Mouse (Mus musculus) hindbrain, embryonic 10.5 days (tissue): Measurements from ENCODE around the gene Hacd2. TPM values are rescaled to one million over a fixed set of nuclear protein-coding genes. Genes with fewer than 3 reads are reported as not detected.

Experiments used
- DNase-seq: peaks from one replicate; pipeline ENCODE4 v3.0.0-alpha.2; 2017; ENCODE audit warnings: low spot score
- H3K27ac ChIP-seq: fragments of 300-500 bp; sonication (generic); 2 replicates; pipeline ENCODE4 v1.5.1; 2016; ENCODE audit warnings: mild to moderate bottlenecking, moderate library complexity
- H3K27me3 ChIP-seq: fragments of 300-500 bp; sonication (generic); 2 replicates; pipeline ENCODE4 v1.6.1; 2016; ENCODE audit warnings: mild to moderate bottlenecking; ENCODE audit not compliant: poor library complexity, insufficient read depth, severe bottlenecking
- H3K36me3 ChIP-seq: fragments of 300-500 bp; sonication (generic); 2 replicates; pipeline ENCODE4 v1.6.1; 2016; ENCODE audit warnings: mild to moderate bottlenecking, moderate library complexity
- H3K4me1 ChIP-seq: fragments of 300-500 bp; sonication (generic); replicated peaks from 2 replicates; pipeline ENCODE4 v1.6.1; 2016; ENCODE audit warnings: mild to moderate bottlenecking
- H3K4me3 ChIP-seq: fragments of 300-500 bp; sonication (generic); 2 replicates; pipeline ENCODE4 v1.5.1; 2016; ENCODE audit warnings: mild to moderate bottlenecking, moderate library complexity
- H3K9me3 ChIP-seq: fragments of 300-500 bp; sonication (generic); 2 replicates; pipeline ENCODE4 v1.6.1; 2016; ENCODE audit warnings: mild to moderate bottlenecking, moderate library complexity
- WGBS: fragments of 180-500 bp; shearing (Covaris S2); methylation state at CpG from one replicate; pipeline ENCODE4 v1.1.7; 2016; 5-methylcytosine and 5-hydroxymethylcytosine counted together
- polyA plus RNA-seq: library from polyadenylated mRNA; unstranded; fragments of >200 nt; fragmentation: Nextera tagmentation; extraction: Ambion mirVana; gene quantifications from 2 replicates; pipeline ENCODE4 v1.2.1, GENCODE M21; 2016

The Hacd2 gene
- polyA plus RNA-seq, 1 experiment from 2014 or later = 72.5 TPM

DNA sequence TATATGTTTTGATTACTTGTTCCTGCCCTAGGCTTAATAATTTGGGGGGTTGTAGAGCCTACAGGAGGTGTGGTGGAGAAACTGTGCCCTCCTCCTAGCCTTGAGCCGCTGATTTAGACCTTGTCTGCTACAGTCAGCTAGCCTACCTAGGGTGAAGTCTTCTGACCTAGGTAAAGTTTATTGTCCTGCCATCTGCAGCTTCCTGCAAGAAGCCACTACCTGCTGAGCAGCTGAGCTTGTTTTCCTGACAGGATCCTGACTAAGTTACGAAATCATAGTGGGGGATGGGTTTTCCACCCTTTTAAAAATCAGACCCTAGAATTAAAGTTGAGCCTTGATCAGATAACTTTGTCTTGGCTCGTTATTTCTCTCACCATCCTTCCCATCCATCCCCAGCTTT lies 5.7 kb upstream of the Hacd2 start:
- Histone ChIP-seq H3K4me1 (no peaks in the 10 kb centered on the region), H3K27ac (no peak overlapping the region), H3K36me3 (no peaks in the 10 kb centered on the region), H3K27me3 (peaks cover 42% of the 10 kb centered on the region), H3K9me3 (no peaks in the 10 kb centered on the region), H3K4me3 (no peak overlapping the region)
- WGBS = 64% methylated on average over 3 of the region's 3 CpGs
- no peak for DNase-seq

DNA sequence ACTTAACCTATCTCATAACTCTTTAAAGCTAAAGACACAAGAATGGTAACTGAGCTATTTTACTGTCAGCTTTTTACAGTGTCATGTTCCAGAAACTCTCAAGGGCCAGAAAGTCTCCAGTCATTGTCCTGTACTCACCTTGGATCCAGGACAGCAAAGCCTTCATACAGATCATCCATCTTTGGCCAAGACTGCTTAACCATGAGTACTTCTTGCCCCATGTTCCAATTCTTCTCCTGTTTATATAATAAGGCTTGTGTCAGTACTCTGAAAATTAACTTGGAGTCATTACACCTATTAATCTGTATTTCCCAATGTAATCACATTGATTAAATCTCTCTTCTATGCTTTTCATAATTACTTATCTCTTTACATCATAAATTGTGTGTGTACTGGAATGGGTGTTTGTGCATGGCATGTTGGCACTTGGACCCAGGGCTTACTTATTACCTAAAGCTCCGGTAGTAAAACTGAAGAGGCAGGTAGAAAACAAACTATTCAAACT lies 3.7 kb upstream of the Hacd2 start:
- no peaks in the 10 kb centered on the region; the same call in 1 of the 2 replicates for H3K4me1 ChIP-seq
- H3K4me3 ChIP-seq = no peak overlapping the region
- H3K27ac ChIP-seq = no peak overlapping the region
- no peaks in the 10 kb centered on the region for H3K36me3 ChIP-seq
- no peaks in the 10 kb centered on the region for H3K9me3 ChIP-seq
- H3K27me3 ChIP-seq = peaks cover 42% of the 10 kb centered on the region
- 85% methylated on average over 1 of the region's 1 CpGs for WGBS
- no peak for DNase-seq

- Histone ChIP-seq H3K36me3 (peaks cover 14% of the 10 kb centered on the region), H3K27me3 (peaks cover 39% of the 10 kb centered on the region), H3K4me3 (peak overlapping the region; percentile 81), H3K9me3 (no peaks in the 10 kb centered on the region), H3K4me1 (no peaks in the 10 kb centered on the region; the same call in 1 of the 2 replicates), H3K27ac (peak overlapping the region; percentile 94)
- WGBS = 54% methylated on average over 5 of the region's 5 CpGs
- no peak for DNase-seq
Measured at GRCm38 (mm10) chr16:35021903-35022241, 356 bp upstream of the Hacd2 start.

GRCm38 (mm10) chr16:35023138-35023735 lies 1.0 kb downstream of the Hacd2 start:
- Histone ChIP-seq H3K27me3 (peaks cover 28% of the 10 kb centered on the region), H3K4me3 (peak overlapping the region; percentile 81), H3K36me3 (peaks cover 22% of the 10 kb centered on the region), H3K9me3 (no peaks in the 10 kb centered on the region), H3K4me1 (no peaks in the 10 kb centered on the region; the same call in 1 of the 2 replicates), H3K27ac (peak overlapping the region; percentile 94)
- no peak for DNase-seq
- 4% methylated on average over 8 of the region's 8 CpGs for WGBS

GRCm38 (mm10) chr16:35024300-35024699 lies 2.1 kb downstream of the Hacd2 start:
- no peak overlapping the region for H3K4me3 ChIP-seq
- H3K27ac ChIP-seq = no peak overlapping the region
- DNase-seq = peak; percentile 12
- peaks cover 19% of the 10 kb centered on the region for H3K27me3 ChIP-seq
- H3K4me1 ChIP-seq = no peaks in the 10 kb centered on the region; the same call in 1 of the 2 replicates
- H3K9me3 ChIP-seq = no peaks in the 10 kb centered on the region
- 85% methylated on average over 5 of the region's 5 CpGs for WGBS
- H3K36me3 ChIP-seq = peaks cover 32% of the 10 kb centered on the region

DNA sequence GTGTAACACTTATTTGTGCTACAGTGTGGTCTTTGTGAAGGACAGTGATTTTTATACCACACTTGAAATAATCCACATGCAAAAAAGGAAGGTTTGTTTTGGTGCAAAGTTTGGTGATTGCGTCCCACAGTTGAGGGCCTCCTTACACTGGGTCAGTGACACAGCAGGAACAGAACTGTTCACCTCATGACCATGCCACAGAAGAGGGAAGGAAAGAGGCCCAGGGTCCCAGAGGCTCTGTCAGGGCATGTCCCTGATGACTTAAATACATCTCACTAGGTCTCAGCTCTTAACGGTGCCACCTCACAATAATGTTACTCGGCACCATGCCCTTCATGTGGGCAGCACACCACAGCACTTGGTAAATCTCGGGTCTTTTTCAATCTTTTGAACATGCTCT lies 3.1 kb downstream of the Hacd2 start:
- no peak overlapping the region for H3K4me3 ChIP-seq
- no peaks in the 10 kb centered on the region for H3K9me3 ChIP-seq
- 93% methylated on average over 4 of the region's 4 CpGs for WGBS
- no peak for DNase-seq
- peaks cover 40% of the 10 kb centered on the region for H3K36me3 ChIP-seq
- peaks cover 9% of the 10 kb centered on the region for H3K27me3 ChIP-seq
- no peaks in the 10 kb centered on the region; the same call in 1 of the 2 replicates for H3K4me1 ChIP-seq
- H3K27ac ChIP-seq = no peak overlapping the region

DNA sequence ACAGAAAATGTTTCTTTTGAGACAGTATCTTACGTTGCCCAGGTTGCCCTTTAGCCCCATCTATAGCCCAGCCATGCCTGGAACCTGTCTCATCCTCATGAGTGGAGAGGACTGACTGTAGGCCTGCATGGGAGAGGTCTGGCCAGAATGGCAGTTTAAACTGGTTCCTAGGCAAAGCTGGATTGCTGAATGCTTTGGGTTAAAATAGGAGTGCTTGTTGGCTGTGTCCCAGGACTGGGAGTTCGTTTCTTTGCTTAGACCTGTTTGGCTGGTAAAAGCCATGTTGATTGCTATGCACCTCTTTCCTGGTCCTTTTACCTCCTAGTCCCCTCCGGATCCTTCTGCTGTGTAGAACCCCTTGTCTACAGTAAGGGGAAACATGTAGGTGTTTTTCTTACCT lies 11.0 kb downstream of the Hacd2 start:
- H3K4me3 ChIP-seq = no peak overlapping the region
- no peak overlapping the region for H3K27ac ChIP-seq
- 87% methylated on average over 3 of the region's 3 CpGs for WGBS
- H3K4me1 ChIP-seq = peaks cover 9% of the 10 kb centered on the region
- H3K9me3 ChIP-seq = no peaks in the 10 kb centered on the region
- peaks cover 52% of the 10 kb centered on the region for H3K36me3 ChIP-seq
- no peaks in the 10 kb centered on the region for H3K27me3 ChIP-seq
- no peak for DNase-seq

DNA sequence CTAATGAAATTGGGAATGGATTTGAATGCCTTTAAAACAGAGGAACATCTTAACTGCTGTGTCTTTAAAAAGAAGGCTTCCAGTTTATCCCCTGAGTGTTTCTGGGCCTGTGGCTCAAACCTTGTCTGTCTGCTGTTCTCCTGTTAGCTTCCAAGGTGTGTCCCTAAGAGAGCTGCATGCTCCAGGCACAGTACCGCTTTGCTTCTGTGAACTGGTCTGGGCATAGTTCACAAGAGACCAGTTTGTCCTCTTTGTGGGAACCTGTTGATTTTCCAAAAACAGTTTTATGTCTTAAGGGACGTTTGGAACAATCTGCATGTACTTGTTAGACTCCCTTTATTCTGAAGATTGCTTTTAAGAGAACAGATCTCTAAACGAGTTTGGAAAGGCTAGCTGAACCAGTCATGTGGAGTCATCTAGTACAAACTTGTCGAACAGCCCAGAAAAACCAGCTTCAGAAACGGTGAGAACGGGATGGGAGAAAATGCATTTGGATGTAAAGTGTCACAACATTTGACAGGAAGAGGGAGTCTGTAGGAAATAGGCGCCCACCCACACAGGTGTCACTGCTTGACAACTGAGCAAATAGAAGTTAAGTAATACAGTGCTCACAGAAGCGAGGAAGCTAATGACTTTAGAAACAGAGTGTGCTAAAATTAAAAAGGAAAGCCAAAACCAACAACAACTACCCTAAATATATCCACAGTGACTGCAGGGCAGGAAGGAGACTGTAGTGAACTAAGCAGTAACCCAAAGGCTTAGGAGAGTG lies 11.8 kb downstream of the Hacd2 start:
- Histone ChIP-seq H3K4me3 (no peak overlapping the region), H3K27me3 (no peaks in the 10 kb centered on the region), H3K9me3 (no peaks in the 10 kb centered on the region), H3K27ac (no peak overlapping the region), H3K4me1 (peaks cover 13% of the 10 kb centered on the region), H3K36me3 (peaks cover 44% of the 10 kb centered on the region)
- no peak for DNase-seq
- 84% methylated on average over 8 of the region's 8 CpGs for WGBS

GRCm38 (mm10) chr16:35034971-35035370 lies 12.7 kb downstream of the Hacd2 start:
- peaks cover 22% of the 10 kb centered on the region for H3K4me1 ChIP-seq
- DNase-seq = no peak
- H3K36me3 ChIP-seq = peaks cover 44% of the 10 kb centered on the region
- no peak overlapping the region for H3K27ac ChIP-seq
- H3K4me3 ChIP-seq = no peak overlapping the region
- H3K9me3 ChIP-seq = no peaks in the 10 kb centered on the region
- WGBS = 91% methylated on average over 5 of the region's 5 CpGs
- no peaks in the 10 kb centered on the region for H3K27me3 ChIP-seq

- WGBS = 90% methylated on average over 5 of the region's 5 CpGs
- H3K27ac ChIP-seq = no peak overlapping the region
- DNase-seq = no peak
- H3K4me1 ChIP-seq = peaks cover 30% of the 10 kb centered on the region
- H3K9me3 ChIP-seq = no peaks in the 10 kb centered on the region
- H3K36me3 ChIP-seq = peaks cover 46% of the 10 kb centered on the region
- no peaks in the 10 kb centered on the region for H3K27me3 ChIP-seq
- H3K4me3 ChIP-seq = no peak overlapping the region
Measured at GRCm38 (mm10) chr16:35036754-35037153, 14.5 kb downstream of the Hacd2 start.

- peak overlapping the region; percentile 71 for H3K27ac ChIP-seq
- DNase-seq = peak; percentile 6
- H3K27me3 ChIP-seq = no peaks in the 10 kb centered on the region
- WGBS = 27% methylated on average over 4 of the region's 4 CpGs
- H3K9me3 ChIP-seq = no peaks in the 10 kb centered on the region
- H3K36me3 ChIP-seq = peaks cover 42% of the 10 kb centered on the region
- H3K4me3 ChIP-seq = no peak overlapping the region
- H3K4me1 ChIP-seq = peaks cover 30% of the 10 kb centered on the region
Measured at GRCm38 (mm10) chr16:35038343-35039057, 16.3 kb downstream of the Hacd2 start.

GRCm38 (mm10) chr16:35040154-35040553 lies 17.9 kb downstream of the Hacd2 start:
- peak; percentile 34 for DNase-seq
- H3K27me3 ChIP-seq = no peaks in the 10 kb centered on the region
- H3K36me3 ChIP-seq = peaks cover 46% of the 10 kb centered on the region
- H3K9me3 ChIP-seq = no peaks in the 10 kb centered on the region
- peaks cover 30% of the 10 kb centered on the region for H3K4me1 ChIP-seq
- no peak overlapping the region for H3K4me3 ChIP-seq
- peak overlapping the region; percentile 67 for H3K27ac ChIP-seq
- WGBS = 71% methylated on average over 1 of the region's 1 CpGs

DNA sequence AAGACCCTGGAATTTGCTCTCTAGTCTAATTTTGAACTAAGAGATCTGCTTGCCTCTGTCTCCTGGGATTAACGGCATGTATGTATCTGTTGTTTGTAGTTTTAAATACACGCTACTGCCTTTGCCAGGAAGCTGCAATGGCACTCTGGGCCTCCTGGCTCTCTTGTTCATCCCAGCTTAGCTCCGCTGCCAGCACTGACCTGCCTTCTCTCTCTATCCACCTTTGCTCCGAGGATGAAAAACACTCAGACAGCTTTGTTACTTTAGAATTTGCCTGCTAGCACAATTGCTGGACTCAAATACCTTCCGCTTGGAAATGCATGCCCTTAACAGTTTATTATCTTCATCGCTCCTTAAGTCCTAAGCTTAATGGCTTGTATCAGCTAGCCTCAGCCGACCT lies 18.8 kb downstream of the Hacd2 start:
- Histone ChIP-seq H3K4me1 (peaks cover 30% of the 10 kb centered on the region), H3K36me3 (peaks cover 46% of the 10 kb centered on the region), H3K27me3 (no peaks in the 10 kb centered on the region), H3K4me3 (no peak overlapping the region), H3K27ac (0 out of 2 replicates have a peak overlapping the region, but pooled peaks have one; percentile 18), H3K9me3 (no peaks in the 10 kb centered on the region)
- WGBS = 85% methylated on average over 7 of the region's 7 CpGs
- no peak for DNase-seq
